Mouse (Mus musculus): ENCODE results near the gene 1700049E17Rik2.
"Not testable (repeated sequence)": the region's sequence is repeated elsewhere in the genome, so short reads cannot be mapped to it uniquely, and the experiment has no call there.

The 1700049E17Rik2 gene

DNA sequence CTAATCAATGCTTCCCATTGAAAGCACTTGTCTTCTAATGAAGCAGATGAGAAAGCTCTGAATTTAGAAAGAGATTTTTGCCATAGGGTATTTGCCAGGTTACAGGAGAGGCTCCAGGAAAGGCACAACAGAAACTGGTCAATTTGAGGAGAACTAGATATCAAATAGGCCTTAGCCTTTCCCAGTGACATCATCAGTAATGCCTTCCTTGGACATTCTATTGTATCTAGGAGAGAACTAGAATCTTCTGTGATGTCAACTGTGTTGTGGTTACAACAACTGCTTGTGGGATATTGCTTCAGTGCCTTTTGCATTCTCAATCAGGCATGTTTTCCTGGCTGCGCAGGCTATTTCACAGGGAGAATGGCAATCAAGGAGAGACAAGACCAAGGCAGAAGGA, at the start of gene 1700049E17Rik2:
Gene 1700049E17Rik2, plus strand, starts transcription at position 301 of the 400 bp plus-strand sequence.
- not testable (repeated sequence) for DNase-seq (ENCODE audit: low spot score)

DNA sequence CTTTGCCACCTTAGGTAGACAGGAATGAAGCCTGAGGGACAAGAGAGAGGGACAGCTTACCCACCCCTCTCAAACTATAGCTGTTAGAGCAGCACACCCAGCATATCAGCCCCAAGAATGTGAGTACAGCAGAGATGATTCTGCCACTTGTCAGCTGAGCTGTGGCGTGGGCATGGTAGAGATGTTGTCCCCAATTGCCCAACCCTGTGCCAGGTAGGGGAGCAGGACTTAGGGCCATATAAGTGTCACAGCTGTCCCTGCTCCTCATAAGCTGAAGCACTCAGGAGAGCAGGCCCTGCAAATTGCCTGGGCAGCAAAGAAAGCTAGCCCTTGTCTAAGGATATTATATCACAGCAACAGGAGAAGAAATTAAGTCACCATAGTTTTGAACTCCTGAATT, 48.3 kb upstream of the 1700049E17Rik2 start:
- DNase-seq (ENCODE audit: low spot score): not testable (repeated sequence)

DNA sequence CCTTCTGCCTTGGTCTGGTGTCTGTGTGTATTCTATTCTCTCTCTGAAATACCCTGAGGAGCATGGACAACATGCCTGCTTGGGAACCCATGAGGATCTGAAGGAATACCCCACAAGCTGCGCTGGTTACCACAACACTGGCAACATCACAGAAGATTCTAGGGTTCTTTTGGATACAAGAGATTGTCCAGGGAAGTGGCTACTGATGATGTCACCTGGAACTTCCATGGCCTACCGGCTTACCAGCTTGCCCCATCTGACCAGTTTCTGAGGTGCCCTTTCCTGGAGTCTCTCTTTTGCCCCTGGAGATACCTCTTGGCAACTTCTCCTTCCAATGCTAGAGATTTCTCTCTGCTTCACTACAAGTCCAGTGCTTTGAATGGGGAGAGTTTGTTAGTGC, 17.5 kb upstream of the 1700049E17Rik2 start, which contains the start of gene Gm7970:
Gene Gm7970, minus strand, starts transcription at position 101 of the 400 bp plus-strand sequence.
- not testable (repeated sequence) for DNase-seq (ENCODE audit: low spot score)

DNA sequence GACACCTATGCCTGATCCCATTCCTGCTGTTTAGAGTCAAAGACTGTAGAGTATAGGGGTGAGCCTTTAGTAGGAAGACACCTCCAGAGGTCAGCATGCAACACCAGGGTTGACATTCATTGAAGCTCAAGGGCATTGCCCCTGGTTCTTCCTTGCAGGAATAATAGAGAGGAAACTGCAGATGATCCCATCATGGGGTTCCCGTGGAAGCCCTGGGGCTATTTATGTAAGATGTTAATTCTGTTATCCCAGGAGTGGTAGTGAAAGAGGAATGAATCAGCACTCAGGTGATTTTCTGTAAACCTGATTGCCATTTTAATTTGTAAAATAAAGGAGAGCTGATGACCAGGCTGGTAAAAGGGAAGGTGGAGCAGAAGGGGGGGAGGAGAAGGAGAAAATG, 13.3 kb downstream of the 1700049E17Rik2 start:
- not testable (repeated sequence) for DNase-seq (ENCODE audit: low spot score)

DNA sequence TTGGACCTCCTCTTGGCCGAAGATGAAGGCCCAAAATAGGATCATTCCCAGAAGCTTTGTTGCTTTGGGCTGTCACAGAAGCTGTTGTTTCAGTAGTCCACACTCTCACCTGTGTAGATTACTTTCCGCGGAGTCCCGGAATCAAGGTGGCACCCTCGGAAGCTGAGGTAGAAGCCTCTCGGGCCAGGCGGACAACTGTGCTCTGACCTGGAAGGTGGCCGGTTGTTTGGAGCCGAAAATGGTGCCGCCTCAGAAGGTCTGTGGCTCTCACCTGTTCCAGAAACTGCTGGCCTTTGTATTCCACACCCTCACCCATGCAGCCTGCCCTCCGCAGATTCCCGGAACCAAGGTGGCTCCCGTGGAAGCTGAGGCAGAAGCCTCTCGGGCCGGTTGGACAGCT, 27.9 kb downstream of the 1700049E17Rik2 start:
- not testable (repeated sequence) for DNase-seq (ENCODE audit: low spot score)

DNA sequence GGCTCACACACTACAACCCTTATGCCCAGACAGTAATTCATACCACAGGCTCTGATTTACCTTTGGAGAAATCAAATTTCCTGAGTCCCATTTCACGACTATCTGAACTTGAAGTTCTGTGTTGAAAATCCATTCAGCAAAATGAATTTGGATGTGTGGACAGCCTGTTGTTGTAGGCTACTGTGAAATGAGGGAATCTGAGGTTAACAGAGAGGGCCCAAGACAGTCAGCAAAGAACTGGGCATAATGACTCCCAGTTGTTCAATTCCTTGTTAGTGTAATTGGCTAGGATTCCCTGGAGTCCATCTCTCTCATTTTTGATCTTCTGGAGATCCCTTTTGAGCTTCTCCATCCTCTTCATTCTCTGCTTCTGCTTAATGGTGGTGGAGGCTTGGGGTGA, 37.7 kb downstream of the 1700049E17Rik2 start:
- DNase-seq (ENCODE audit: low spot score): not testable (repeated sequence)

DNA sequence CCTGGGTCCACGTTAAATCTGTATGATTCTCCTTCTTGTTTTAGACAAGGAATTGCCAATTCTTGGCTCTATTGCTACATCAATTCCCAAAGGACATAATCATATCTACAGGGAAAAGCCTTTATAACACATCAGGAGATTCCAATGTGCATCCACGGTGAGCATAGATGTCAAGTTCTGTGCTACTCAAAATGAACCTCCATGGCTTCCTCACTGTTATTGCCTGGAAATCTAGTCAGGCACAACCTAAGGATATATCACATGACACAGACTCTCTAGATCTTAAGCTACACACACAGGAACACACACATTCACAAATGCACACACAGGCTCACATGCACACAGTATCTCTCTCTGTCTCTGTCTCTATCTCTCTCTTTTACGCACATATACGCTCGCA, 49.5 kb downstream of the 1700049E17Rik2 start:
- not testable (repeated sequence) for DNase-seq (ENCODE audit: low spot score)

DNA sequence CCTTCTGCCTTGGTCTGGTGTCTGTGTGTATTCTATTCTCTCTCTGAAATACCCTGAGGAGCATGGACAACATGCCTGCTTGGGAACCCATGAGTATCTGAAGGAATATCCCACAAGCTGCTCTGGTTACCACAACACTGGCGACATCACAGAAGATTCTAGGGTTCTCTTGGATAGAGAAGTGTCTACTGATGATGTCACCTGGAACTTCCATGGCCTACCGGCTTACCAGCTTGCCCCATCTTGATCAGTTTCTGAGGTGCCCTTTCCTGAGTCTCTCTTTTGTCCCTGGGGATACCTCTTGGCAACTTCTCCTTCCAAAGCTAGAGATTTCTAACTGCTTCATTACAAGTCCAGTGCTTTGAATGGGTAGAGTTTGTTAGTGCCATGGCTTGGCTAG, 51.5 kb downstream of the 1700049E17Rik2 start, which contains the start of gene Gm3072:
Gene Gm3072, minus strand, starts transcription at position 101 of the 400 bp plus-strand sequence.
- not testable (repeated sequence) for DNase-seq (ENCODE audit: low spot score)

DNA sequence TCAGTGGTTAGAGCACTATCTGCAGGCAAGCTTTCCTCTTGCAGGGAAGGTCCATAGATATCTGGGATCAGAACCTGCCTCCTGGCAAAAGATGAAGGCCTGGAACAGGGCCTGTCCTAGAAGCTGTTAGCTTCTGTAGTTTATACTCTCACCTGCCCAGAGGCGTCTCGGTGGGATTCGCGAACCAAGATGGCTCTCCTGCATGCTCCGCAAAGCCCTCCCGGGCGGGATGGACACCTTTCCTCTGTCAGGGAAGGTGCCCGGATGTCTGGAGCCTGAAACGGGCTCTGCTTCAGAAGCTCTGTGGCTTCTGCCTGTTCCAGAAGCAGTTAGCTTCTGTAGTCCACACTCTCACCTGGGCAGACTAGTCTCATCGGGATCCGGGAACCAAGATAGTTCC, 57.1 kb downstream of the 1700049E17Rik2 start:
- DNase-seq (ENCODE audit: low spot score): not testable (repeated sequence)
